Mouse (Mus musculus) lung, embryonic 15.5 days (tissue): ENCODE results near the gene Agbl4. TPM values are rescaled to one million over a fixed set of nuclear protein-coding genes. Genes with fewer than 3 reads are reported as not detected.

Source experiments
- ATAC-seq: fragments of 200-750 bp; cut with Nextera tagmentation; 2 replicates; pipeline ENCODE4 v1.8.0; 2017; ENCODE audit warnings: moderate number of reproducible peaks, borderline replicate concordance; ENCODE audit not compliant: low FRiP score, low TSS enrichment; ENCODE audit errors: extremely low read depth
- H3K27ac ChIP-seq: fragments of 300-500 bp; sonication (generic); 2 replicates; pipeline ENCODE4 v1.5.1; 2015; ENCODE audit warnings: moderate library complexity, mild to moderate bottlenecking, inconsistent platforms
- H3K27me3 ChIP-seq: fragments of 300-500 bp; sonication (generic); 2 replicates; pipeline ENCODE4 v1.6.1; 2015; ENCODE audit warnings: inconsistent platforms
- H3K36me3 ChIP-seq: fragments of 300-500 bp; sonication (generic); 2 replicates; pipeline ENCODE4 v1.6.1; 2015; ENCODE audit warnings: inconsistent platforms
- H3K4me1 ChIP-seq: fragments of 300-500 bp; sonication (generic); 2 replicates; pipeline ENCODE4 v1.6.1; 2015; ENCODE audit warnings: inconsistent platforms
- H3K4me2 ChIP-seq: fragments of 300-500 bp; sonication (generic); 2 replicates; pipeline ENCODE4 v1.6.1; 2015; ENCODE audit warnings: inconsistent platforms, mild to moderate bottlenecking, moderate library complexity
- H3K4me3 ChIP-seq: fragments of 300-500 bp; sonication (generic); 2 replicates; pipeline ENCODE4 v1.5.1; 2015; ENCODE audit warnings: mild to moderate bottlenecking, inconsistent platforms
- H3K9ac ChIP-seq: fragments of 300-500 bp; sonication (generic); 2 replicates; pipeline ENCODE4 v1.6.1; 2015; ENCODE audit warnings: inconsistent platforms
- H3K9me3 ChIP-seq: fragments of 300-500 bp; sonication (generic); 2 replicates; pipeline ENCODE4 v1.6.1; 2016; ENCODE audit warnings: inconsistent platforms
- WGBS: fragments of 180-500 bp; shearing (Covaris S2); methylation state at CpG from one replicate; pipeline ENCODE4 v1.1.7; 2015; 5-methylcytosine and 5-hydroxymethylcytosine counted together
- polyA plus RNA-seq: library from polyadenylated mRNA; unstranded; fragments of >200 nt; fragmentation: Nextera tagmentation; extraction: Ambion mirVana; gene quantifications from 2 replicates; pipeline ENCODE4 v1.2.1, GENCODE M21; 2015

Gene Agbl4
- polyA plus RNA-seq, 1 experiment from 2014 or later, result 0.50 TPM

DNA sequence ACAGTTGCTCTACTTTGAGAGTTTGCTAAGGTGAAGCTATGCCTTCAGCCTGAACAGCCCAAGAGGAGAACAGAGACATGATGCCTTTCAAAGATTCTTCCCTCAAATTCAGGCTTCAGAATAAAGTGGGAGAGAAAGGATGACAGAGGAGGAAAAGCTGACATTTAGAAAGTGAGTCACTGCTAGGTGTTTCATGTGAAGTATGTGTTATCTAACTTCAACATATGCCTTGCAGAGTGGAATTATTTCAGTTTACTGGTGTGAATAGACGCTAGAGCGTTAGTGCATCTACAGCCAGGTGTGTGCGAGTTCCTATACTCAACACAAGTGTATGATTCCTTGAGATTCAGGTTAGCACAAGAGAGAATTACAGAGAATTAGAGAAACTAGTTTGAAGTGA lies 244.0 kb downstream of the Agbl4 start:
- WGBS, result 89% methylated on average over 3 of the region's 3 CpGs

GRCm38 (mm10) chr4:110662940-110663339 lies 265.5 kb downstream of the Agbl4 start:
- WGBS, result 74% methylated on average over 2 of the region's 2 CpGs
- H3K27ac ChIP-seq, result no peak overlapping the region
- no peaks in the 10 kb centered on the region for H3K4me1 ChIP-seq
- H3K4me2 ChIP-seq, result no peak overlapping the region
- ATAC-seq, result no peak
- no peaks in the 10 kb centered on the region for H3K9me3 ChIP-seq
- no peaks in the 10 kb centered on the region for H3K36me3 ChIP-seq
- H3K9ac ChIP-seq, result no peak overlapping the region
- H3K27me3 ChIP-seq, result no peaks in the 10 kb centered on the region
- no peak overlapping the region for H3K4me3 ChIP-seq

More for the DNA sequence above, 244.0 kb downstream of the Agbl4 start:
- Histone ChIP-seq H3K9ac (no peak overlapping the region), H3K9me3 (no peaks in the 10 kb centered on the region), H3K4me1 (no peaks in the 10 kb centered on the region), H3K27ac (no peak overlapping the region), H3K4me2 (no peak overlapping the region), H3K36me3 (no peaks in the 10 kb centered on the region), H3K27me3 (no peaks in the 10 kb centered on the region), H3K4me3 (no peak overlapping the region)
- ATAC-seq, result no peak

- 56% methylated on average over 1 of the region's 1 CpGs for WGBS
- no peaks in the 10 kb centered on the region for H3K36me3 ChIP-seq
- no peak overlapping the region for H3K27ac ChIP-seq
- H3K4me1 ChIP-seq, result no peaks in the 10 kb centered on the region
- no peaks in the 10 kb centered on the region for H3K27me3 ChIP-seq
- H3K9me3 ChIP-seq, result no peaks in the 10 kb centered on the region
- no peak overlapping the region for H3K4me3 ChIP-seq
- H3K4me2 ChIP-seq, result no peak overlapping the region
- no peak overlapping the region for H3K9ac ChIP-seq
- ATAC-seq, result no peak
These were observed 276.7 kb downstream of the Agbl4 start for GRCm38 (mm10) chr4:110674121-110674520.

GRCm38 (mm10) chr4:110735141-110735540 lies 337.7 kb downstream of the Agbl4 start:
- no peak overlapping the region for H3K4me3 ChIP-seq
- no peak overlapping the region for H3K9ac ChIP-seq
- WGBS, result 81% methylated on average over 1 of the region's 1 CpGs
- ATAC-seq, result no peak
- H3K36me3 ChIP-seq, result no peaks in the 10 kb centered on the region
- H3K27ac ChIP-seq, result no peak overlapping the region
- H3K9me3 ChIP-seq, result no peaks in the 10 kb centered on the region
- H3K27me3 ChIP-seq, result no peaks in the 10 kb centered on the region
- H3K4me2 ChIP-seq, result no peak overlapping the region
- H3K4me1 ChIP-seq, result no peaks in the 10 kb centered on the region

GRCm38 (mm10) chr4:110757941-110758340 lies 360.5 kb downstream of the Agbl4 start:
- Histone ChIP-seq H3K4me3 (no peak overlapping the region), H3K4me2 (no peak overlapping the region), H3K36me3 (no peaks in the 10 kb centered on the region), H3K27ac (no peak overlapping the region), H3K4me1 (no peaks in the 10 kb centered on the region), H3K9me3 (no peaks in the 10 kb centered on the region), H3K27me3 (no peaks in the 10 kb centered on the region), H3K9ac (no peak overlapping the region)
- WGBS, result 65% methylated on average over 2 of the region's 2 CpGs
- ATAC-seq, result no peak

GRCm38 (mm10) chr4:110788596-110788995 lies 391.1 kb downstream of the Agbl4 start:
- Histone ChIP-seq H3K27ac (no peak overlapping the region), H3K4me3 (no peak overlapping the region), H3K9me3 (no peaks in the 10 kb centered on the region), H3K4me2 (no peak overlapping the region), H3K27me3 (no peaks in the 10 kb centered on the region), H3K9ac (no peak overlapping the region), H3K36me3 (no peaks in the 10 kb centered on the region), H3K4me1 (no peaks in the 10 kb centered on the region)
- WGBS, result 69% methylated on average over 4 of the region's 4 CpGs
- ATAC-seq, result no peak

DNA sequence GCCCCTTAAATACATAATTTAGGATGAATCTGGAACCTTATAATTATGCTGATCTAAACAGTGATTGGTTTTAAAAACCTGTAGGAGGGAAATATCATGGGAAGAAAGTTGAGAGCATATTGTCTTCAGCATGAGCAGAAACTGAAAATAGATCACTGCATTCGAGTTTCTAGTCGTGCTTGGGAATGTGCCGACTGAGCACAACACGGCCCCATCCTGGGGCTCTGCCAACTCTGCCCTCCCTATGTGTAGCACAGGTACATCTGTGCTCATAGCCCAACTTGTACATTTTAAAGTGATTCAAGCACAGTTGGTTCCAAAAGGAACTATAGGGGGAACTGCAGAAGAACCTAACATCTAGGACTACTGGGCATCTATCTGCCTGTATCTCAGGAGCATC lies 402.4 kb downstream of the Agbl4 start:
- 69% methylated on average over 4 of the region's 4 CpGs for WGBS
- no peak overlapping the region for H3K9ac ChIP-seq
- no peak overlapping the region for H3K4me3 ChIP-seq
- H3K27ac ChIP-seq, result no peak overlapping the region
- no peaks in the 10 kb centered on the region for H3K27me3 ChIP-seq
- H3K36me3 ChIP-seq, result no peaks in the 10 kb centered on the region
- no peak overlapping the region for H3K4me2 ChIP-seq
- ATAC-seq, result no peak
- H3K4me1 ChIP-seq, result no peaks in the 10 kb centered on the region
- H3K9me3 ChIP-seq, result no peaks in the 10 kb centered on the region

DNA sequence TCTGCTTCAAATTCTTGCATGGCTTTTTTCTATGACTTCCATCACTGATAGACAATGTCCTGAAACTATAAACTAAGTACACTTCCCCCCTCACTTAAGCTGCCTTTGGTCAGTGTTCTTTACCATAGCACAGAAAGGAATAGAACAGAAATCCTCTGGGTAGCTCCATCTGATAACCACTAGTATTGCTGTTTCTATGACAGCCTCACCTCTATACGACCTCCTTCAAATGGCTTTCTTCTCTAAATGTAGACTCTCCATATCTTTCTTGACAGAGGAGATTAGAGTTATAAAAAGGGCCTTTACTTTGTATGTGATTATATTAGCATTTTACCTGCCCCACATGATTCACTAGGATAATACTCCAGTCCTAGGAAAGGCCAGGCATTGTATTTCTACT lies 413.5 kb downstream of the Agbl4 start:
- 61% methylated on average over 1 of the region's 1 CpGs for WGBS
- no peak for ATAC-seq
- no peaks in the 10 kb centered on the region for H3K27me3 ChIP-seq
- no peak overlapping the region for H3K4me2 ChIP-seq
- no peak overlapping the region for H3K4me3 ChIP-seq
- no peaks in the 10 kb centered on the region for H3K4me1 ChIP-seq
- H3K9ac ChIP-seq, result no peak overlapping the region
- no peaks in the 10 kb centered on the region for H3K9me3 ChIP-seq
- H3K36me3 ChIP-seq, result no peaks in the 10 kb centered on the region
- no peak overlapping the region for H3K27ac ChIP-seq

- peak; percentile 90 for ATAC-seq
These were observed 435.3 kb downstream of the Agbl4 start for GRCm38 (mm10) chr4:110832776-110833175.

DNA sequence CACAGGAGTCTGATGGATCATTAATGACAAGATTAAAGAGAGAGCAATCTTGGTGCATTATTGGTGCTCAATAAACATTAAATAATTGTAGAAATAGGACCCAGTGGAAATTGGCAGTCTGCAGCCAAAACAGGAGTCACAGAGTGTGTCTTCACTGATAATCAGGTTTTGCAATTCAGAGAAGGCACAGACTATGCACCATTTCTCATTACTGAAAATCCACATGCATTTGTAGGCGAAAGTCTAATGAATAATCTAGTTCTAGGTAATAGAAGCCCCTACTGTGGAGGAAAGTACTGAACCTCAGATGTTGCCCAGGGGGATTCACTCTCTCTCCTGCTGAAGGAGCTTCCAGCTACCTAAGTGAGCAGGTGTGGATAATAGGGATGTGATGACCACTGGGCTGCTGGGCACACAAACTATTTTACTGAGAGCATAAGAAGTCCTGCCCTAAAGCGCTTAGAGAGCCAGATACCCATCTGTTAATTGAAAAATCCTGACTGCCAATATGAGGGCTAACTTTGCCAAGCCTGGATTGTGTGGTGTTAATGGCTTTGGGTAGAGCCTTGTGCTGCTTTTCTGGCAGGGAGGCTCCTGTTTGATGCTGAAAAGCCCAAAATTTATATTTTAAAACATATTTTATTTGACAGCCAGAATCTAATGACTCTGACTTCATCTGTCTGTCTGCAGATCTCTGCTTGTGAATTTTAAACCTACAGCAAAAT lies 482.4 kb downstream of the Agbl4 start:
- no peaks in the 10 kb centered on the region for H3K27me3 ChIP-seq
- no peak overlapping the region for H3K27ac ChIP-seq
- ATAC-seq, result no peak
- H3K4me2 ChIP-seq, result no peak overlapping the region
- WGBS, result 77% methylated on average over 2 of the region's 2 CpGs
- no peaks in the 10 kb centered on the region for H3K36me3 ChIP-seq
- H3K4me1 ChIP-seq, result no peaks in the 10 kb centered on the region
- H3K9ac ChIP-seq, result no peak overlapping the region
- H3K9me3 ChIP-seq, result no peaks in the 10 kb centered on the region
- H3K4me3 ChIP-seq, result no peak overlapping the region

More at GRCm38 (mm10) chr4:110832776-110833175, 435.3 kb downstream of the Agbl4 start:
- no peak overlapping the region for H3K9ac ChIP-seq
- no peaks in the 10 kb centered on the region for H3K27me3 ChIP-seq
- no peaks in the 10 kb centered on the region for H3K36me3 ChIP-seq
- 35% methylated on average over 1 of the region's 1 CpGs for WGBS
- no peak overlapping the region for H3K4me2 ChIP-seq
- H3K9me3 ChIP-seq, result no peaks in the 10 kb centered on the region
- H3K27ac ChIP-seq, result 0 out of 2 replicates have a peak overlapping the region, but pooled peaks have one; percentile 19
- no peak overlapping the region for H3K4me3 ChIP-seq
- H3K4me1 ChIP-seq, result no peaks in the 10 kb centered on the region

DNA sequence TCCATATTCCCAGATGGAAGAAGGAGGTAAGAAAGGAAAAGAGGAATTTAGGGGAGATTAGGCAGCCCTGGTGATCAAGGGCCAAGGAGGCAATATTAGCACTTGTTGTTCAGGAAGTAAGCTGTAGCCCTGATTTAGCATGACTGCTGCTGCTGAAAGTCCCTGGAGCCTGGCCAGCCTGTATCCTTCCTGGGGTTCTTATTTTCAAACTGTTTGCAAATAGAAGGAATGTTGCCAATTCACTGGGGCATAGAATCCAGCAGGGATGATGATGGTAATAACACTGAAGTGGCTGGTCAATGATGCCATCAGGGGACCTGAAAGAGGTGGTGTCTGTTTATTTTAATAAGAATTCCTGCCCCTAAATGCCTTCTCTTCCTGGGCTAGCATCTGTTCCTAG lies 518.6 kb downstream of the Agbl4 start:
- H3K4me3 ChIP-seq, result no peak overlapping the region
- no peaks in the 10 kb centered on the region for H3K4me1 ChIP-seq
- no peaks in the 10 kb centered on the region for H3K9me3 ChIP-seq
- no peak overlapping the region for H3K9ac ChIP-seq
- H3K27ac ChIP-seq, result no peak overlapping the region
- ATAC-seq, result no peak
- no peak overlapping the region for H3K4me2 ChIP-seq
- no peaks in the 10 kb centered on the region for H3K27me3 ChIP-seq
- no peaks in the 10 kb centered on the region for H3K36me3 ChIP-seq

DNA sequence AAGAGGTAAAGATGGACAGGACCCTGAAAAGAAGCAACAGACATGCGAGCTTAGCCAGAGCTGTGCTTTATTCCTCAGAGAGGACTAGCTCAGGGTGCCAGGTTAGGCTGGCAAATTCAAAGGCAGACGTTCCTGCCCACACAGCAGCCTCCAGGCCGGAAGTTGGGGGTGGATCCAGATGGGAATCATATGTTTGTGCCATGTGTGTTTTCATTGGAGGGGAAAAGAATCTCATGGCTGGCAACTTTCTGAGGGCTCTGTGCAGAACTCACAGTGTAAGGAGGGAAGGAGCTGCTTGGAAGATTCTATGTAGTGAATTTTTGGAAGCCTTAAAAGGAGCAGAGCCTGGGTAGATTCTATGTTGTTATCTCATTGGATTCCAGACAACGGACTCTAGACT lies 519.1 kb downstream of the Agbl4 start:
- no peak overlapping the region for H3K27ac ChIP-seq
- no peaks in the 10 kb centered on the region for H3K36me3 ChIP-seq
- no peaks in the 10 kb centered on the region for H3K27me3 ChIP-seq
- H3K4me2 ChIP-seq, result no peak overlapping the region
- no peak overlapping the region for H3K4me3 ChIP-seq
- no peaks in the 10 kb centered on the region for H3K4me1 ChIP-seq
- ATAC-seq, result no peak
- 40% methylated on average over 4 of the region's 4 CpGs for WGBS
- no peak overlapping the region for H3K9ac ChIP-seq
- no peaks in the 10 kb centered on the region for H3K9me3 ChIP-seq

DNA sequence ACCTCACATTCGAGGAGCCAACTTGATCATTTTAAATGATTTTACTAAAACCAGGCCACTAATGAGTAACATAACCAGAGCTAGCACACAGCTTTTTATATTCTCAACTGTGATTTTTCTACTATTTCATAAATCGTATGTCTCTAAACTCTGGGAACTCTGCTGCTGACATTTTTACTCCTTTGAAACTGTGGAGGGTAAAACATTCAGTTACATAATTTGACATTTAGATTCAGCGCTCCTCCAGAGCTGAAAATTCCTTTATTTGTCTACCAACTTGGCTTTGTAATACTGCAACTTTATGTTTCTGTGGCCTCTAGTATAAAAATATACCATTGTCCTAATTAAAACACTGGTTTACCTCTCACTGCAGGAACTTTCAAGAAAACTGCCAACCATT lies 523.6 kb downstream of the Agbl4 start:
- no peak overlapping the region for H3K4me2 ChIP-seq
- no peaks in the 10 kb centered on the region for H3K9me3 ChIP-seq
- no peaks in the 10 kb centered on the region for H3K27me3 ChIP-seq
- no peak overlapping the region for H3K9ac ChIP-seq
- H3K4me3 ChIP-seq, result no peak overlapping the region
- H3K36me3 ChIP-seq, result no peaks in the 10 kb centered on the region
- no peak for ATAC-seq
- H3K27ac ChIP-seq, result no peak overlapping the region
- H3K4me1 ChIP-seq, result no peaks in the 10 kb centered on the region
- 75% methylated on average over 3 of the region's 3 CpGs for WGBS
